Mouse (Mus musculus) spleen, postnatal 4 days (tissue): ENCODE measurements at regions not wholly inside any gene's neighbourhood (a gene's known extent, or its start where the extent isn't known, plus 50 kb on each side); places are given as distances from the start of the nearest gene placed in this dataset.

Experiments
- DNase-seq, 2 experiments: peaks; one replicate each; pipeline ENCODE4 v3.0.0; 2022; ENCODE audit warnings: low spot score in 2 of 2

DNA sequence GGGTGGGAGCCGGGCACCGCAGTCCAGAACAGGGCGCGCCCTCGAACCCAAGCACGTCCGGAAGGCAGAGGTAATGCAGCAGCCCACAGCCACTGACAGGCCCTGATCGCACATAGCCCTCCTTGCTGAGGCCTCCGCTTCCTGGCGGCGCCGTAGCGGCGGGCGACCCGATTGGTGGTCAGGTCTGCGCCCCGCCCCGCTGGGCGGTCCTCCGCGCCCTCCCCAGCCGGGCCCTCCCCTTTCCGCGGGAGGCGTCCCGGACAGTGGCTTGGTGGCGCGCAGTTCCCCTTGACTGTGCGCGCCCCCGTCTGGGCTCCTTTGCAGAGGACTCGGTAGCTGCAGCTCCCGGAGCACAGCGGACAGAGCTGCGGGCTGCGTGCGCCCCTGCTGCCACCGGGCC is 375.5 kb upstream of the Asap2 start:
- peak; percentile 44 to 64 for DNase-seq
